Mouse (Mus musculus) limb, embryonic 11.5 days (tissue): Measurements from ENCODE around the gene Grap. TPM values are rescaled to one million over a fixed set of nuclear protein-coding genes. Genes with fewer than 3 reads are reported as not detected.

Experiments used
- ATAC-seq: fragments of 200-750 bp; cut with Nextera tagmentation; 2 replicates; pipeline ENCODE4 v1.8.0; 2017; ENCODE audit warnings: low read depth; ENCODE audit not compliant: insufficient number of reproducible peaks, low FRiP score, low TSS enrichment
- DNase-seq: peaks from one replicate; pipeline ENCODE4 v3.0.0-alpha.2; 2015; ENCODE audit warnings: low spot score
- H3K27ac ChIP-seq: fragments of 300-500 bp; sonication (generic); replicated peaks from 2 replicates; pipeline ENCODE4 v1.5.1; 2014; ENCODE audit warnings: low read depth, mild to moderate bottlenecking, low read length
- H3K27me3 ChIP-seq: fragments of 300-500 bp; sonication (generic); 2 replicates; pipeline ENCODE4 v1.6.1; 2014; ENCODE audit warnings: mild to moderate bottlenecking, low read length, mixed read lengths; ENCODE audit not compliant: control insufficient read depth, insufficient read depth
- H3K36me3 ChIP-seq: fragments of 300-500 bp; sonication (generic); 2 replicates; pipeline ENCODE4 v1.6.1; 2014; ENCODE audit warnings: mild to moderate bottlenecking, low read length, moderate library complexity, mixed read lengths; ENCODE audit not compliant: control insufficient read depth, insufficient read depth
- H3K4me1 ChIP-seq: fragments of 300-500 bp; sonication (generic); 2 replicates; pipeline ENCODE4 v1.6.1; 2014; ENCODE audit warnings: low read length, mixed read lengths; ENCODE audit not compliant: control insufficient read depth, insufficient read depth
- H3K4me2 ChIP-seq: fragments of 300-500 bp; sonication (generic); 2 replicates; pipeline ENCODE4 v1.6.1; 2014; ENCODE audit warnings: low read depth, mild to moderate bottlenecking, moderate library complexity; ENCODE audit not compliant: severe bottlenecking
- H3K4me3 ChIP-seq: fragments of 300-500 bp; sonication (generic); 2 replicates; pipeline ENCODE4 v1.5.1; 2014; ENCODE audit warnings: low read depth, low read length
- H3K9ac ChIP-seq: fragments of 300-500 bp; sonication (generic); 2 replicates; pipeline ENCODE4 v1.6.1; 2014; ENCODE audit warnings: mild to moderate bottlenecking, low read length
- H3K9me3 ChIP-seq: fragments of 300-500 bp; sonication (generic); 2 replicates; pipeline ENCODE4 v1.6.1; 2016; ENCODE audit warnings: low read length; ENCODE audit not compliant: control insufficient read depth
- WGBS: fragments of 180-500 bp; shearing (Covaris S2); extraction: QIAGEN DNeasy Blood & Tissue Kit; methylation state at CpG from one replicate; pipeline ENCODE4 v1.1.7; 2014; 5-methylcytosine and 5-hydroxymethylcytosine counted together
- polyA plus RNA-seq: library from polyadenylated mRNA; unstranded; fragments of >200 nt; fragmentation: Nextera tagmentation; extraction: Ambion mirVana; gene quantifications from 2 replicates; pipeline ENCODE4 v1.2.1, GENCODE M21; 2014

The Grap gene
- polyA plus RNA-seq, 1 experiment from 2014 or later: 5.2 TPM

DNA sequence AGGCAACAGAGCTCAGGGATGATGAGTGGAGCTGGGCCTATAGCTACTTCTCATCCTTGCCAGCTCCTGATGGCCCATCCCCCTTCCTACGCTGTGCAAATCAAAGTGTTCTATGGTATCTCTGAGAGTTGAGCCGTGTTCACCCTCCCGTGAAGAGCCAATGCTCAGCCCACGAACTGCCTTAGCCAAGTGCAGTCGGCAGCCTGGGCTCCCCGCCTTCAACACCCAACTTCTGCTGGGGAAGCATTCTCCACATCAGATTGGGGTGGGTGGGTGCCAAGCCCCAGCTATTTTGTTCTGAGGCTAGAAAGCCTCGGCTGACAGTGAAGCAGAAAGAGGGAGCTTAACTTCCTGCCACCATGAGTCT is 4.3 kb upstream of the Grap start:
- Histone ChIP-seq H3K9ac (no peak overlapping the region), H3K4me2 (no peak overlapping the region), H3K27me3 (no peaks in the 10 kb centered on the region), H3K4me1 (no peaks in the 10 kb centered on the region), H3K27ac (no peak overlapping the region), H3K4me3 (no peak overlapping the region), H3K9me3 (no peaks in the 10 kb centered on the region), H3K36me3 (no peaks in the 10 kb centered on the region)
- ATAC-seq (no peak), DNase-seq (no peak)
- WGBS: 91% methylated on average over 7 of the region's 7 CpGs

DNA sequence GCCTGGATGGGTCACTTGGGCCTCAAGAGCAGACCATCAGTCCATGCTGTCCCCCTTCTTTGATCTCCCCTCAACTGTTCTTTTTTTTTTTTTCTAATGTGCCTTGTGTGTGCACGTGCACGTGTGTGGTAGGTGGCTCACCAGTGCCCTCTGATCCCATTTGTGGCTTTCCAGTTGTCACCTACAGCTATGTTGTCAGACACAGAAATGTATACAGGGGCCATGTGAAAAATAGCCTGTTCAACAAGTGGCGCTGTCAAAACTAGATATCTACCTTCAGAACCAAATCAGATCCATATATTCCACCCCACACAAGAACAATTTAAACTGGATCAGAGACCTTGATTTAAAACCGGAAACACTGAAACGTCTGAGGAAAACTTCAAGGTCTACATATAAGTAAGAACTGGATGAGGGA is 3.9 kb upstream of the Grap start:
- no peak for DNase-seq
- Histone ChIP-seq H3K4me2 (no peak overlapping the region), H3K4me1 (no peaks in the 10 kb centered on the region), H3K9ac (no peak overlapping the region), H3K36me3 (no peaks in the 10 kb centered on the region), H3K4me3 (no peak overlapping the region), H3K27ac (no peak overlapping the region), H3K9me3 (no peaks in the 10 kb centered on the region), H3K27me3 (no peaks in the 10 kb centered on the region)
- no peak for ATAC-seq
- 89% methylated on average over 5 of the region's 5 CpGs for WGBS

DNA sequence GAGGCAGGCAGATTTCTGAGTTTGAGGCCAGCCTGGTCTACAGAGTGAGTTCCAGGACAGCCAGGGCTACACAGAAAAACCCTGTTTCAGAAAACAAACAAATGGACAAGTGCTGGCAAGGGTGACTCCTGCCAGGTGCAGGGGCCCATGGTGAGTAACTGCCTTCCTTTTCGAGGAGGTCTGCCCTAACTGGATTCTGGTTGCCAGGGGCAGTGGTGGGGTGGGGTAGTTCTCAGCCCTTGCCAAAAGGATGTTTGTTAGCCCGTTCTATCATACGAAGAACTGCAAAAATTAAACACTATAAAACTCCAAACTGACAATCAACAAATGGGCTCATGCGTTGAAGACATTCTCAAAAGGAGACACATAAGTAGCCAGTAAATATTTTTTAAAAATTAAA is 3.4 kb upstream of the Grap start:
- H3K9me3 ChIP-seq: no peaks in the 10 kb centered on the region
- no peak overlapping the region for H3K4me3 ChIP-seq
- H3K9ac ChIP-seq: no peak overlapping the region
- 88% methylated on average over 4 of the region's 4 CpGs for WGBS
- ATAC-seq (no peak), DNase-seq (no peak)
- H3K27me3 ChIP-seq: no peaks in the 10 kb centered on the region
- no peaks in the 10 kb centered on the region for H3K4me1 ChIP-seq
- H3K36me3 ChIP-seq: no peaks in the 10 kb centered on the region
- H3K4me2 ChIP-seq: no peak overlapping the region
- H3K27ac ChIP-seq: no peak overlapping the region

DNA sequence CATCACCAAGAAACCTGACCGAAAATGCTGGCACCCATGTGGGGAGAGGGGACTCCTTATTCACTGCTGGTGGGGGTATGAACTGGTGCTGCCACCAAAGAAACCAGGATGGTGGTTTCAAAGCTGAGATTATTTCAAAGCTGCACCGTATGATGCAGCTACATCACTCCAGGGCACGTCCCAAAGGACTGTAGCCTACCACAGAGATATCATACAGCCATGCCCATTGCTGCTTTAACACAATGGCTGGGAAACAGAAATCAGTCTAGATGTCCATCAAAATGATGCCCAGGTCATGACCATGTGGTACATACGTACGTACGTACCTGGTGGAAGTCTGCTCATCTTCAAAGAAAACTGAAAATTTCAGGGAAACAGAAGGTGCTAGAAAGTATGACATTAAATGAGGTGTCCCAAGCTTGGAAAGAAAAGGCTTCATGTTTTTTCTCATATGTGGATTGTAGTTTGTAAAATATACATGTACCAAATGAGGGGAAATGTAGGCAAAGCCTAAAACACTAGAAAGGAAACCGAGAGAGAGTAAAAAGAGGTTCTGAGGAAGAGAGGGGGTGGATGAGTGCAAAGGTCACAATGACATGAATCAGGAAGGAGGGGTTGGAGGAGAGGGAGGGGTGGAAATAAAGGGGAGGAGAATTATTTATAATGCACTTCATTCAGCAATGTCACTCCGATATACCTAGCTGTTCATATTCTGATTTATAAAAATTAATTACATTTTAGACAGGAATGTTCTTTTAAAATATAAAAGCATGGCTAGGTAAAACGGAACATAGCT is 2.4 kb upstream of the Grap start:
- no peaks in the 10 kb centered on the region for H3K4me1 ChIP-seq
- 87% methylated on average over 9 of the region's 9 CpGs for WGBS
- ATAC-seq: no peak
- no peak overlapping the region for H3K27ac ChIP-seq
- no peaks in the 10 kb centered on the region for H3K27me3 ChIP-seq
- H3K36me3 ChIP-seq: no peaks in the 10 kb centered on the region
- H3K9ac ChIP-seq: no peak overlapping the region
- H3K4me2 ChIP-seq: no peak overlapping the region
- H3K9me3 ChIP-seq: no peaks in the 10 kb centered on the region
- DNase-seq: no peak
- no peak overlapping the region for H3K4me3 ChIP-seq

DNA sequence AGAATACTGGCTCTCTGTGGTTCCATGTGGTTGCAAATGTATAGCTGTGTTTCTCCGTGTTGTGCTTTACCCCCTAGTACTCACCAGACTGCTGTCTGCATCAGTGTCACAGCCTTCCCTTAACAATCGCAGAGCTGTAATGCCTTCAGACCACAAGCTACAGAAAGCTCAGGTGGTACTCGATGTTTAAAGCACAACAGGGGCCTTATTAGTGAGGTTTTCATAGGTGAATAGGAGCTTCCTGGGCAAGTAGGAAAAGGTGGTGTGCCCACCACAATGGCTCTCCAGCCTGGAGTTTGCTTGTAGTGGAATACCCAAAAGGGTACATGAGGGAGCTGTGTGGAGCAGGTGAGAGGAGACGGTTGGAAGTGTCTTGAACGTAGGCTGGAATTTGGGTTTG is 849 bp upstream of the Grap start:
- H3K4me3 ChIP-seq: no peak overlapping the region
- no peak overlapping the region for H3K4me2 ChIP-seq
- no peaks in the 10 kb centered on the region for H3K9me3 ChIP-seq
- H3K4me1 ChIP-seq: no peaks in the 10 kb centered on the region
- WGBS: 91% methylated on average over 5 of the region's 5 CpGs
- DNase-seq (no peak), ATAC-seq (no peak)
- no peaks in the 10 kb centered on the region for H3K36me3 ChIP-seq
- no peak overlapping the region for H3K9ac ChIP-seq
- H3K27me3 ChIP-seq: no peaks in the 10 kb centered on the region
- no peak overlapping the region for H3K27ac ChIP-seq

DNA sequence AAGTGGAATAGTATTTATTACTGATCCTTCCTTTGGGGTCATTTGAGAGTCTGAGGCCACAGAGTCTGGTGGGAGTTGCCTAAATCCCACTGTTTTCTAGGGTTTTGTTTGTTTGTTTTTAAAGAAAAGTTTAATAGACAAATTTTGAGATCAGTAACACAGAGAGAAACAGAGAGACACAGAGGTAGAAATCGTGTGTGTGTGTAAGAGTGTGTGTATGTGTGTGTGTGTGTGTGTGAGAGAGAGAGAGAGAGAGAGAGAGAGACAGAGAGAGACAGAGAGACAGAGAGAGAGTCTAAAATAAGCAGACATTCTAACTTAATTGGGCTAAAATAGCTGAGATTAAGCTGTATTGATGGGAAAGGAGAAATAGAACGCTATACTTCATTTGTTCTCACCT is 503 bp downstream of the Grap start:
- ATAC-seq: no peak
- 74% methylated on average over 2 of the region's 2 CpGs for WGBS
- no peak for DNase-seq

DNA sequence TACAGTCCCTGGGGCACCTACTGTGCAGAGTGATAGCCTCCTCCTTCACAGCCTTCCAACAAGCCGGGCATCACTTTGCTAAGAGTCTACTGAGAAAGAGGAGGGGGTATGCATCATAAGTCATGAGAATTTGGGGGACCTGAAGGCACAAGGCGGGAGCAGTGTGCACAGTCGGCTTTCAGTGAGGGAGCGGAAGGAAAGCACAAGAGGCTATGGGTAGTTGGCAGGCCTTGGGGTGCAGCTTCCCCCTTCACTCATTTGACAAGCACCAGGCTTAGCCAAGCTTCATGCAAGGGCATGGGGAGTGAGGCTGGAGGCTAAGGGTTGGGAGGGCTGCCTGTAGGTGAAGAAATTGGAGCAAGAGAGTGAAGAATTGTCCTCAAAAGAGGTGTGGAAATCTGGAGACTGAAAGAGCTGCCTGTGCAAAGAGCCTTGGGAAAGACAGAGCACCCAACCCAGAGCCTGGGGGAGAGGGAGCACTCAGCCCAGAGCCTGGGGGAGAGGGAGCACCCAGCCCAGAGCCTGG is 1.8 kb downstream of the Grap start:
- Histone ChIP-seq H3K4me3 (no peak overlapping the region), H3K4me2 (no peak overlapping the region), H3K36me3 (no peaks in the 10 kb centered on the region), H3K9ac (no peak overlapping the region), H3K9me3 (no peaks in the 10 kb centered on the region), H3K27ac (no peak overlapping the region), H3K4me1 (no peaks in the 10 kb centered on the region), H3K27me3 (no peaks in the 10 kb centered on the region)
- no peak for DNase-seq
- WGBS: 90% methylated on average over 4 of the region's 4 CpGs
- no peak for ATAC-seq

More for the DNA sequence above, 503 bp downstream of the Grap start:
- no peaks in the 10 kb centered on the region for H3K36me3 ChIP-seq
- no peak overlapping the region for H3K4me2 ChIP-seq
- no peak overlapping the region for H3K27ac ChIP-seq
- no peaks in the 10 kb centered on the region for H3K4me1 ChIP-seq
- no peak overlapping the region for H3K9ac ChIP-seq
- H3K27me3 ChIP-seq: no peaks in the 10 kb centered on the region
- H3K4me3 ChIP-seq: no peak overlapping the region
- no peaks in the 10 kb centered on the region for H3K9me3 ChIP-seq

DNA sequence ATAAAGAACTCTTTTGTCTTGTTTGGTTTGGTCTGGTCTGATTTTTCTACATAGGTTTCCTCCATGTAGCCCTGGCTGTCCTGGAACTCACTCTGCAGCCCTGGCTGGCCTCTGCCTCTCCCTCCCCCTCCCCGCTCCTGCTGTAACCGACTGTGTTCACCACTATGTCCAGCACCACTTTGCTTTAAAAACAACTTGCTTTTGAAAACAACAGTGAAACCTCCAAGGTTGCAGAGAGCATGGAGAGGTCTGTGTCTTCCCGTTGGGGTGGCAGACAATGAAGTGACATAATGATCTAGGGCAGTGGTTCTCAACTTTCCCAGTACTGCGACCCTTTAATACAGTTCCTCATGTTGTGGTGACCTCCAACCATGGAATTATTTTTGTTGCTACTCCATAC is 2.6 kb downstream of the Grap start:
- ATAC-seq: no peak
- Histone ChIP-seq H3K4me3 (no peak overlapping the region), H3K27ac (no peak overlapping the region), H3K4me1 (no peaks in the 10 kb centered on the region), H3K36me3 (no peaks in the 10 kb centered on the region), H3K9me3 (no peaks in the 10 kb centered on the region), H3K4me2 (no peak overlapping the region), H3K27me3 (no peaks in the 10 kb centered on the region), H3K9ac (no peak overlapping the region)
- WGBS: 62% methylated on average over 4 of the region's 4 CpGs
- DNase-seq: no peak
